Mouse (Mus musculus) stomach, embryonic 16.5 days (tissue): ENCODE results near the gene She. TPM values are rescaled to one million over a fixed set of nuclear protein-coding genes. Genes with fewer than 3 reads are reported as not detected.

ENCODE experiments used
- ATAC-seq: fragments of 200-750 bp; cut with Nextera tagmentation; 2 replicates; pipeline ENCODE4 v1.8.0; 2017; ENCODE audit warnings: moderate number of reproducible peaks, moderate TSS enrichment; ENCODE audit not compliant: insufficient read depth, low FRiP score
- H3K27ac ChIP-seq: fragments of 300-500 bp; sonication (generic); 2 replicates; pipeline ENCODE4 v1.5.1; 2014; ENCODE audit warnings: low read length
- H3K27me3 ChIP-seq: fragments of 300-500 bp; sonication (generic); 2 replicates; pipeline ENCODE4 v1.6.1; 2014; ENCODE audit warnings: low read length, control low read depth, mixed read lengths; ENCODE audit not compliant: control insufficient read depth, insufficient read depth
- H3K36me3 ChIP-seq: fragments of 300-500 bp; sonication (generic); 2 replicates; pipeline ENCODE4 v1.6.1; 2014; ENCODE audit warnings: low read length; ENCODE audit not compliant: control insufficient read depth, insufficient read depth
- H3K4me1 ChIP-seq: fragments of 300-500 bp; sonication (generic); 2 replicates; pipeline ENCODE4 v1.6.1; 2014; ENCODE audit warnings: low read length, control low read depth, mixed read lengths; ENCODE audit not compliant: control insufficient read depth, insufficient read depth
- H3K4me2 ChIP-seq: fragments of 300-500 bp; sonication (generic); 2 replicates; pipeline ENCODE4 v1.6.1; 2014; ENCODE audit warnings: low read depth, low read length, mixed read lengths
- H3K4me3 ChIP-seq: fragments of 300-500 bp; sonication (generic); replicated peaks from 2 replicates; pipeline ENCODE4 v1.5.1; 2014; ENCODE audit warnings: mild to moderate bottlenecking, low read length
- H3K9ac ChIP-seq: fragments of 300-500 bp; sonication (generic); 2 replicates; pipeline ENCODE4 v1.6.1; 2014; ENCODE audit warnings: low read length
- H3K9me3 ChIP-seq: fragments of 300-500 bp; sonication (generic); replicated peaks from 2 replicates; pipeline ENCODE4 v1.6.1; 2016; ENCODE audit warnings: low read length, control low read depth; ENCODE audit not compliant: control insufficient read depth
- WGBS: fragments of 180-500 bp; shearing (Covaris S2); extraction: QIAGEN DNeasy Blood & Tissue Kit; methylation state at CpG from one replicate; pipeline ENCODE4 v1.1.7; 2014; 5-methylcytosine and 5-hydroxymethylcytosine counted together
- polyA plus RNA-seq: library from polyadenylated mRNA; unstranded; fragments of >200 nt; fragmentation: Nextera tagmentation; extraction: Ambion mirVana; gene quantifications from 2 replicates; pipeline ENCODE4 v1.2.1, GENCODE M21; 2015

The She gene
- polyA plus RNA-seq, 1 experiment from 2014 or later, result 3.1 TPM

DNA sequence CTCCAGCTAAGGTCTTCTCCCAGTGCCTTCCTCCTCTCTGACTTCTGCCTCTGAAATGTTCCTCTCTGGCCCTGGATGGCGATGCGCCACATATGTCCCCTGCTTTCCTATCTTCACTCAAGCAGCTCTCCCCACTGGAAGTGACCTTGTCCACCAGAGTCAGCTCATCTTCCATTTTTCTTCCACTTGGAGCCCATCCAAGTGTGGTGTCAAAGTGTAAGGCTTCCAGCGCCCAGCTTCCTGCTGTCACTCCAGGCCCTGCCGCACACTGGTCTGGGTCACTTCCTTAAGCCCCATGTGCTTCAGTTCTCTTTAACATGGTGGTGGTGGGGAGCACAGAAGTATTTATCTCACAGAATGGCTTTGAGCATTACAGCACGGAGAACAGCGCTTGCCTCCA is 16.4 kb downstream of the She start:
- ATAC-seq, result no peak; the same call in 1 of the 2 replicates
- Histone ChIP-seq H3K4me3 (no peak overlapping the region), H3K9me3 (no peaks in the 10 kb centered on the region), H3K4me2 (no peak overlapping the region), H3K9ac (no peak overlapping the region), H3K27me3 (no peaks in the 10 kb centered on the region), H3K36me3 (no peaks in the 10 kb centered on the region), H3K4me1 (peaks cover 4% of the 10 kb centered on the region; the same call in 1 of the 2 replicates), H3K27ac (peak overlapping the region; percentile 49; the same call in 1 of the 2 replicates)
- 61% methylated on average over 6 of the region's 6 CpGs for WGBS

DNA sequence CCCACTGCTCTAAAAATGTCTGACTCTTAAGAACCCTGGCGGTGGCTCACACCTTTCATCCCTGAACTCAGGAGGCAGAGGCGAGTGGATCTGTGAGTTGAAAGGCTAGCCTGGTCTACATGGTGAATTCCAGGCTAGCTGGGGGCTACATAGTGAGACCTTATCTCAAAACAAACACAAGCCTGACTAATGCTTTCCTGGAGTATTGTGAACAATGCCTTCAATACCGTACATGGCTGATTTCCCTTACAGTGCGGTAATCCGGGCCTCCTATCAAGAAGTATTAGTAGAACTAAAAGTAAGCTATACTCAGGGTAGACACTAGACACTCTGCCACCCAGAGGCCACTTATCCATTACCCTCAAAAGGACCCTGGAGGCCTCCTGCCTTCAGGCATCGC is 16.9 kb downstream of the She start:
- no peaks in the 10 kb centered on the region for H3K9me3 ChIP-seq
- H3K36me3 ChIP-seq, result no peaks in the 10 kb centered on the region
- no peak overlapping the region for H3K4me3 ChIP-seq
- ATAC-seq, result no peak
- no peaks in the 10 kb centered on the region for H3K27me3 ChIP-seq
- no peak overlapping the region for H3K9ac ChIP-seq
- H3K4me1 ChIP-seq, result peaks cover 1% of the 10 kb centered on the region; the same call in 1 of the 2 replicates
- WGBS, result 77% methylated on average over 6 of the region's 6 CpGs
- H3K4me2 ChIP-seq, result no peak overlapping the region
- H3K27ac ChIP-seq, result peak overlapping the region; percentile 49; the same call in 1 of the 2 replicates

DNA sequence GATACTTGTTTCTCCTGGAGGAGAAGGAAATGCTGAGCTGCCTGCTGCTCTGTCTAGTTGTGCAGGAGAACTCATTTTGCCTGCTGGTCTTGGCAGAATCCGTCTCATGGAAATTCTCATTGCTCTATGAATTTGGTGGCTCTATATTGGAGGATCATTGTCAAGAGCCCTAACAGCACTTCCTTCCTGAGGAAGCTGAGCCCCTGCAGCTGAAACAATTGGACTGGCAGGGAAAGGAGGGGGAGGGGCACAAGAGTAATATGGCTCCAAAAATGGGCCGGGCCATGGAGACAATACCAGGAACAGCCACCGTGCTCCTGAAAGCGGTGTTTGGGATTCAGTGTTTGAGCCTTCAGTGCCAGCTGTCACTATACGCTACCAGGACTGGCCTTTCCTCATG is 22.6 kb downstream of the She start:
- WGBS, result 75% methylated on average over 5 of the region's 5 CpGs
- Histone ChIP-seq H3K9me3 (no peaks in the 10 kb centered on the region), H3K36me3 (no peaks in the 10 kb centered on the region), H3K4me1 (no peaks in the 10 kb centered on the region), H3K4me3 (no peak overlapping the region), H3K4me2 (no peak overlapping the region), H3K27me3 (no peaks in the 10 kb centered on the region), H3K27ac (peak overlapping the region; percentile 40; the same call in 1 of the 2 replicates), H3K9ac (no peak overlapping the region)
- ATAC-seq, result 0 out of 2 replicates have a peak, but pooled peaks have one; percentile 40

DNA sequence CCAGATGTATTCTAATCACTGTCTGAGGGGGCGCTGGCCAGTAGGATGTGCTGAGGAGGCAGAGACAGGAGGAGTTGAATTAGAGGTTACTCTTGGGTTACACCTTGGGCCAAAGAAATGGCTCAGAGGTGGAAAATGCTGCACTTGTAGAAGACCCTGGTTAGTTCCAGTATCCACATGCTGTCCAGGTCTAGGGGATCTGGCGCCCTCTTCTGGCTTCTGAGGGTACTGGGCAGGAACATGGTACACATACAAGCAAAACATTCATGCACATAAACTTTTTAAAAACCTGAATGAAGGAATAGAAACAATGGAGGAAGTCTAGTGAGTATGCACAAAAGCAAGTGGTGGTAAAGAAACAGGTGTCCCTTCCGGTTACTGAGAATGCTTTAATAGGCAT is 26.2 kb downstream of the She start:
- ATAC-seq, result no peak
- no peak overlapping the region for H3K4me2 ChIP-seq
- no peaks in the 10 kb centered on the region; the same call in 1 of the 2 replicates for H3K27me3 ChIP-seq
- H3K9ac ChIP-seq, result no peak overlapping the region
- no peak overlapping the region for H3K4me3 ChIP-seq
- WGBS, result 77% methylated on average over 3 of the region's 3 CpGs
- H3K9me3 ChIP-seq, result no peaks in the 10 kb centered on the region
- no peak overlapping the region for H3K27ac ChIP-seq
- peaks cover 12% of the 10 kb centered on the region for H3K4me1 ChIP-seq
- H3K36me3 ChIP-seq, result no peaks in the 10 kb centered on the region

GRCm38 (mm10) chr3:89858123-89858522 is 27.0 kb downstream of the She start:
- no peaks in the 10 kb centered on the region for H3K9me3 ChIP-seq
- WGBS, result 12% methylated on average over 4 of the region's 4 CpGs
- ATAC-seq, result no peak

DNA sequence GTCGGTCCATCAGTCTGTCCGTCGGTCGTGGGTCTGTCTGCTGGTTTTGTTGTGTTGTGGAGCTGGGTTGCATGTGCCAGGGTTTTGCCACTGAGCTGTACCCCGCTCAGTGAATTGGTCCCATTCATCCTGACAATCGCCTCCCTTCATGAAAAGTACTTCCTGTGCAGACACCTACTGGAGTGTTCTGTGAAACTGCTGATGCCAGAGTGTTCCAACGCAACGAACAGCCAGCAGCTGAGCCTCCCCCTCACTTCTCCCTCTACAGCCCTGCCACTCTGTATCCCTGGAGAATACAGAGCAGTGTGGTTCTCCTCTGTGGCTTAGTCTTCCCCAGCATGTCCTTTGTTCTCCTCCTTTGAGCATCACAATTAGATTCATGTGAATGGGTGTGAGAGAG is 27.7 kb downstream of the She start:
- no peak overlapping the region for H3K27ac ChIP-seq
- H3K4me2 ChIP-seq, result no peak overlapping the region
- H3K9ac ChIP-seq, result no peak overlapping the region
- no peaks in the 10 kb centered on the region; the same call in 1 of the 2 replicates for H3K27me3 ChIP-seq
- H3K36me3 ChIP-seq, result no peaks in the 10 kb centered on the region
- WGBS, result 72% methylated on average over 8 of the region's 8 CpGs
- H3K4me3 ChIP-seq, result no peak overlapping the region
- no peaks in the 10 kb centered on the region for H3K9me3 ChIP-seq
- peaks cover 12% of the 10 kb centered on the region for H3K4me1 ChIP-seq
- ATAC-seq, result no peak

More at GRCm38 (mm10) chr3:89858123-89858522, 27.0 kb downstream of the She start:
- Histone ChIP-seq H3K27me3 (no peaks in the 10 kb centered on the region; the same call in 1 of the 2 replicates), H3K36me3 (no peaks in the 10 kb centered on the region), H3K27ac (no peak overlapping the region), H3K4me1 (peaks cover 12% of the 10 kb centered on the region), H3K4me2 (no peak overlapping the region), H3K9ac (no peak overlapping the region), H3K4me3 (no peak overlapping the region)

GRCm38 (mm10) chr3:89859936-89860335 is 28.8 kb downstream of the She start:
- 51% methylated on average over 3 of the region's 3 CpGs for WGBS
- peaks cover 12% of the 10 kb centered on the region for H3K4me1 ChIP-seq
- no peaks in the 10 kb centered on the region; the same call in 1 of the 2 replicates for H3K27me3 ChIP-seq
- ATAC-seq, result no peak
- no peak overlapping the region for H3K27ac ChIP-seq
- no peak overlapping the region for H3K4me2 ChIP-seq
- no peak overlapping the region for H3K9ac ChIP-seq
- H3K9me3 ChIP-seq, result no peaks in the 10 kb centered on the region
- H3K36me3 ChIP-seq, result no peaks in the 10 kb centered on the region
- no peak overlapping the region for H3K4me3 ChIP-seq

DNA sequence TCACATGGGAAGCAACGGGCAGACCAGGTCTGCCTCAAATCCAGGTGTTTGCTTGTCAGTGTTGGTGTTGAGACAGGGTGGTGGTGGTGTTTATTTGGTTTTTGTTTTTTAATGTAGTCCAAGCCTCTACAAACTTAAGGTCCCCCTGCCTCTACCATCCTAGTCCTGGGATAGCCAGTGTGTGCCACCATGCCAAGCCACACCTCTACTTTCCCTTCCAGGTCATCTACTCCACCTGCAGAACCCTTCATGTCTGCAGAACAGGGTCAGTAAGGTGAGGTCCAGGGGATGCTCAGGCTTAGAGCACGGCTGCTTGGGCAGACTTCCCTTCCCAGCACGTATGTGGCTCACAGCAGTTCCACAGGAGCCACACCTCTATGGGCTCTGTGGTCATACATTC is 29.2 kb downstream of the She start:
- no peak for ATAC-seq

DNA sequence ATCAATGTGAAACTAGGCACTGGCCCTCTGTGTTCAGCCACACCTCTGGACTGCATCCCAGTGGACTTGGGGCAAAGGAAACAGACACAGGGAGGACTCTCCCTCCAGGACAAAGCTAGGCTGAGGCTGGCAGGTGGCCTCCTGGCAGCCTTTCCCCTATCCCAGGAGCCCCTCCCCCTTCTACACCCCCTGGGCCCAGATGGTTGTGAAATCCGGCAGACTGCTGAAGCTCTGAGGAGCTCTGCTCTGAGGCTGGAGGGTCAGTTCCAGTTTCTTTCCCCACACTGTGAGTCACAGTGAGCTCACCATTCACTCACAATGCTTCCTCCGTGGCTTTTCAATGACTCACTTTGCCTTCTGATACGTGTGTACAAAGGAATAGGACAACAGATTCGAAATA is 29.9 kb downstream of the She start:
- H3K4me3 ChIP-seq, result no peak overlapping the region
- H3K4me2 ChIP-seq, result no peak overlapping the region
- H3K27me3 ChIP-seq, result no peaks in the 10 kb centered on the region; the same call in 1 of the 2 replicates
- H3K36me3 ChIP-seq, result no peaks in the 10 kb centered on the region
- H3K9ac ChIP-seq, result peak overlapping the region; percentile 44; the same call in 1 of the 2 replicates
- WGBS, result 15% methylated on average over 4 of the region's 4 CpGs
- H3K4me1 ChIP-seq, result peaks cover 16% of the 10 kb centered on the region
- H3K27ac ChIP-seq, result peak overlapping the region; percentile 52
- H3K9me3 ChIP-seq, result no peaks in the 10 kb centered on the region
- peak; percentile 88 for ATAC-seq

More for the DNA sequence above, 29.2 kb downstream of the She start:
- no peak overlapping the region for H3K4me2 ChIP-seq
- no peak overlapping the region for H3K27ac ChIP-seq
- H3K36me3 ChIP-seq, result no peaks in the 10 kb centered on the region
- H3K4me3 ChIP-seq, result no peak overlapping the region
- H3K4me1 ChIP-seq, result peaks cover 16% of the 10 kb centered on the region
- H3K9me3 ChIP-seq, result no peaks in the 10 kb centered on the region
- H3K9ac ChIP-seq, result no peak overlapping the region
- WGBS, result 60% methylated on average over 3 of the region's 3 CpGs
- H3K27me3 ChIP-seq, result no peaks in the 10 kb centered on the region; the same call in 1 of the 2 replicates
